Mouse (Mus musculus) ZHBTc4 (cell line): ENCODE results near the gene Arfgap1.
A peak's percentile ranks its signal among the peaks of the same experiment; 100 is the strongest.

Experiments used
- DNase-seq: peaks from one replicate; pipeline ENCODE4 v3.0.0-alpha.2; 2011; ENCODE audit warnings: low read depth, low spot score

The Arfgap1 gene

GRCm38 (mm10) chr2:180967010-180967763 is at the start of gene Arfgap1:
TSS of gene Arfgap1 (plus strand) at chr2:180967225.
- peak; percentile 89 for DNase-seq

- DNase-seq, result peak; percentile 24
Measured at GRCm38 (mm10) chr2:180919913-180920809, 46.9 kb upstream of the Arfgap1 start.

GRCm38 (mm10) chr2:180920810-180921400 is 46.1 kb upstream of the Arfgap1 start, which contains the start of gene Ythdf1:
TSS of gene Ythdf1 (minus strand) at chr2:180920949.
- peak; percentile 98 for DNase-seq

- DNase-seq, result no peak
Measured at GRCm38 (mm10) chr2:180922739-180923138, 44.3 kb upstream of the Arfgap1 start.

GRCm38 (mm10) chr2:180925176-180925575 is 41.8 kb upstream of the Arfgap1 start:
- DNase-seq, result peak; percentile 75

GRCm38 (mm10) chr2:180928723-180929122 is 38.3 kb upstream of the Arfgap1 start, which contains the start of gene Birc7:
TSS of gene Birc7 (plus strand) at chr2:180929023.
- DNase-seq, result peak; percentile 29

GRCm38 (mm10) chr2:180932418-180932817 is 34.6 kb upstream of the Arfgap1 start:
- DNase-seq, result peak; percentile 50

- DNase-seq, result no peak
Measured at GRCm38 (mm10) chr2:180940187-180940586, 26.8 kb upstream of the Arfgap1 start.

GRCm38 (mm10) chr2:180941869-180942268 is 25.2 kb upstream of the Arfgap1 start:
- no peak for DNase-seq

- DNase-seq, result peak; percentile 58
Measured at GRCm38 (mm10) chr2:180949947-180950346, 17.1 kb upstream of the Arfgap1 start.

GRCm38 (mm10) chr2:180952731-180953171 is 14.3 kb upstream of the Arfgap1 start:
- DNase-seq, result peak; percentile 71

- no peak for DNase-seq
Measured at GRCm38 (mm10) chr2:180953638-180954037, 13.4 kb upstream of the Arfgap1 start.

- DNase-seq, result peak; percentile 92
Measured at GRCm38 (mm10) chr2:180954061-180955047, 12.7 kb upstream of the Arfgap1 start, which contains the start of gene Nkain4. TSS of gene Nkain4 (minus strand) at chr2:180954699.

- DNase-seq, result no peak
Measured at GRCm38 (mm10) chr2:180959605-180960004, 7.4 kb upstream of the Arfgap1 start.

GRCm38 (mm10) chr2:180960187-180960586 is 6.8 kb upstream of the Arfgap1 start:
- no peak for DNase-seq

GRCm38 (mm10) chr2:180962616-180963308 is 4.3 kb upstream of the Arfgap1 start:
- no peak for DNase-seq

- DNase-seq, result peak; percentile 92
Measured at GRCm38 (mm10) chr2:180963956-180964355, 3.1 kb upstream of the Arfgap1 start.

- DNase-seq, result no peak
Measured at GRCm38 (mm10) chr2:180966092-180966882, 738 bp upstream of the Arfgap1 start.

- no peak for DNase-seq
Measured at GRCm38 (mm10) chr2:180981133-180981532, 14.1 kb downstream of the Arfgap1 start.
